Mouse (Mus musculus) adrenal gland, adult 8-10 months (tissue): ENCODE results near the gene Mecom. TPM values are rescaled to one million over a fixed set of nuclear protein-coding genes. Genes with fewer than 3 reads are reported as not detected.

Experiments used
- DNase-seq: peaks from one replicate; pipeline ENCODE4 v3.0.0; 2022
- total RNA-seq, 4 experiments: library from RNA; stranded (reverse); gene quantifications; 2 replicates each; pipeline ENCODE4 v1.2.4; 2022

The Mecom gene
- total RNA-seq, 4 experiments from 2014 or later: 5.9 to 8.9 (median 6.3) TPM

DNA sequence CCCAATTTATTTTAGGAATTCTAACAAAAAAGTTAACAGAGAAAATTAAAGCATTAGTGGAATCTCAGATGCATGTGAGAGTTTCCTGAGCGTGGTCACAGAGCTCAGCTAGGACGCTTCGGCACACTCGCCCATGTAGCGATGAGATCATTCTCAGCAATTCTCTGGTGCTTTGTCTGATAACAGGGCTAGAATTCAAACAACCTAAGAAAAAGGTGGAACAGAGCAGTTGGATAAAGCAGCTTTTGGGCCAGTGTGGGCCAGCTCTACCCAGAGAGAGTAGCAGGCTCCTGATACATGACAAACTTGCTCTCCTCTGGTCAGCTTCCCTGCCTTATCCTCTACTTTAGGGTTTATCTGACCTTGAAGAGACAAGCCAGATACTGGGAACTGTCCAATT lies 402.8 kb downstream of the Mecom start:
- no peak for DNase-seq

DNA sequence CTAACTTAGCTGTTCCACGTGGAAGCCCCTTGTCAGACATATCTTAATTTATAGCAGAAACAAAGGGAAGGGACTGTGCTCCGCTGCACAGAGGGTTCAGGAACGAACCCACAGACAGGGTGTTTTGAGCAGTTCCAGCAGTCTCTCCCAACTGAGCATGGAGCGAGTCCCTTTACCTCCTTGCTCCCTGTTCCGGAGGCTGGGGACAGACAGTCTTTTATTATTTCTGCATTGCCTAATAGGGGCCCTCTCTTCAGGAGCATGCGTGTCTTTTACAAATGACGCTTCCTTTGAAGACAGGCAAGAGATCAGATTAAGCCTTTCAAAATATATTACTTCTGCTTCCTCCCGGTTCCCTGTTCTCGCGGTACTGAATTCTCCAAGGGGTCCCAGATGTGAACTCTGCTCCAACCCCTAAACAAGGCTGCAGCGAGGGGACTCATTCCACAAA lies 403.8 kb downstream of the Mecom start:
- DNase-seq: no peak

DNA sequence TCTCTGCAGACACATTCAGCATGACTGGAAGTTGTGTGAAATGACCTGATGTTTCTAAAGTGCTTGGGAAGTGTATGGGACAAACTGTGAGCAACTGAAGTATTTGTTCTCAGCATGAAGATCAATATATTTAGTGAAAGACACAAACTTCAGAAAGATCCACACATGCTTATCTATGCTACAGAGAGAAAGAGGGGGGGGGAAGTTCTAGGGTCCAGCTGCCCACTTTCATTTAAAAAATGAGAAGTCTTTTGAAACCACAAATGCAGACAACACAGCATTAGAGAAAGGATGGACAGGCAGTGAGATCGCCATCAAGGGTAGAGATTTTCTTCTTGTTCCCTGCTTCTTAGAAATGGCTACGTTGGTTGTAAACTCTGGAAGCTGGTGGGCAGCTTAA lies 404.4 kb downstream of the Mecom start:
- DNase-seq: no peak

DNA sequence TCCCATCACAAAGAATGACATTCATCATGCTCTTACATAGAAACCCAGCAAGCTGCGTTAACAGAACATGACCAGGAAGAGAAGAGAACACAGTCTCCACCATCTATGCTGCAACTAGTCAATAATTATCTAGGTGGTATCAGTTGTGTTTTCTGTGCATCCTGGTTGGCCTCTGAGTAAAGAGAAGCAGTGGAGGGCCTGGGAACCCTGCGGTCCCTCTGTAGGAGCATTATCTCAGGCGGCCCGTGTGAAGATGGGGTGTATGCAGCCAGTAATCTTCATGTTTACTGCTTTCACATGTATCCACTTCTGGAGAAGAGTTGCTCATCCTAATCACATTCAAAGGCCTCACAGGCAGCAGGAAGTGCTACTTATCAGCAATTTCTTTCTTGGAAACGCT lies 407.5 kb downstream of the Mecom start:
- DNase-seq: no peak

DNA sequence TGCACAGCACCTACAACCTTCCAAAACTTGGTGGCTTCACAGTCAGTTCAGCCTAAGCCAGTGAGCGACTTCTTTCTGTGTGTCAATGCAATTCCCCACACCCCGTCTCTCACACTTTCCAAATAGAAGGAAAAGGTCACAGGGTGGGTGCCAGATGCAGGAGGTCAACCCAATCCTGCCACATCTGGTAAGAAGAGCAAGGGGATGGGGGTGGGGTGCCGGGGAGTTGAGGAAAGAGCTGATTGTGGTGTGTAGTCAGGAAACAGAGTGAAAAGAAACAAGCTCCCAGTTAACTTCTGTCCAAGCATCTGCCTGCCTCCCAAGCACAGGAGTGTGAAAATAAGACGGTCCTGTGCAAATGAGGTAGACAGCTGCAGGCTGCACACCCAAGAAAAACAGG lies 408.1 kb downstream of the Mecom start:
- DNase-seq: no peak

DNA sequence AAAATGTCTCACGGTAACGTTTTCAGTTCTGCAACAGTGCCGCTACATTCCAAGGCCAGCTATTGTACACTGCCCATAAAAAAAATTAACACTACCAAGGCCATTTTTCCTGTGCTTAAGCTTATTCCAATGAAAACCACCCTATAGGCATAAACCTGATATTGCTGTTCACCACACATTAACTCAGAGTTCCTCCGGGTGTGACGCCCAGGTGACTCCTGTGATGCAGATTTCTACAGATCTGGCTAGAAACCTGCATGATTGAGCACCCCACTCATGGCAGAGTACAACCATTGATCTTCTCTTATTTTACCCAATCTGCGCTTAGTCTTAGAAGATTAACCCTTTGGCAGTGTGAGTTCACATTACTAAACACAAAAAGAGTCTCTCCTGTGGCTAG lies 409.2 kb downstream of the Mecom start:
- DNase-seq: no peak

- no peak for DNase-seq
These were observed 412.0 kb downstream of the Mecom start for GRCm38 (mm10) chr3:30135857-30136256.

DNA sequence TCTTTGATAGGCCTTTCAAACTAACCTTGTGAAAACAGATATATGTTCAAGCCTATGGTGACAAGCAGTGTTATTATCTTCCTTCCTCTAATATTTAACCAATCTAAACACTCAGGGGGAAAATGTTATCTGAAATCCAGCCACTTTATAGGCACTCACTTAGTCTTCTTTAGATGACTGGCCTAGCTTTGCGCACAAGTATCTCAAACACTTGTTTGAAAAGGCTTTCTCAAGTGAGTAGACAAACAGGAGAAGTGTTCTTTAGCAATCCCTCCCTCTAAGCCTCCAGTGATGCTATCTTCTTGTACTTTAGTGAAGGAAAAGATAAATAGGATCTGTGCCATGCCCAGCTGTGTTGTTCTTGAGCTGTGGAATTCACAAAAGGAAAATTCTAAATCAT lies 412.7 kb downstream of the Mecom start:
- no peak for DNase-seq

GRCm38 (mm10) chr3:30132981-30133380 lies 414.8 kb downstream of the Mecom start:
- no peak for DNase-seq

- no peak for DNase-seq
These were observed 415.4 kb downstream of the Mecom start for GRCm38 (mm10) chr3:30132370-30132769.

GRCm38 (mm10) chr3:30130495-30130894 lies 417.3 kb downstream of the Mecom start:
- DNase-seq: no peak

- no peak for DNase-seq
These were observed 425.2 kb downstream of the Mecom start for GRCm38 (mm10) chr3:30122618-30123017.

DNA sequence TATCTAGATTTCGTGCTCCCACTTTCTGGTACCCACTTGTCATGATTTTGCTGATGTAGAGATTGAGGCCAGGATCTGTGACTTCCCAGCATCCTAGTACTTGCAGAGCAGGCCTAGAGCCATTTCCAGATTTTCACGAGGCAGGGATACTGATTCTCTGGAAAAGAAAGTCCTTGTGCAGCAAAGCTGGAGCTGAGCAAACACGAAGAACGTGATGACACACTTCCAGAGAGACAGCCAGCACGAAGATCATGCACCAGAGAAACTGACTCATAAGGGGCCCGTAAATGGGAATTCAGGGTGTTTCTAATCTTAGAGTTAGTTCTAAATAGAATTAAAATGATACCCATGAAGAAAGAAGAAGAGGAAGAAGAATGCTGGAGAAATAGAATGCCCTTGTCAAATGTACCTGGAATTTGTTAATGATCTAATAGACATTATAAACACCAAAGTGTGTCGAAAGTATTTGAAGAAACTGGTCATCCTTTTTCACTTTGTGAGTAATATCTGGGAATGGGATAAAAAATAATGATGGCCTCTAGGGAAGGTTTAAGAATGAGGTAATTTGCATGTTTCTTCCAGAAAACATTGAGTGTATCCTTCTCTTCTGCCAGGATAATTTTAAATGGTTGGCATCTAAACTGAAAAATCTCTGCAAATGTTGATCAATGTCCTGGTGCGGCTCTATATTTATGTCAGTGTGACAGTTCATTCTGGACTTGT lies 426.9 kb downstream of the Mecom start:
- DNase-seq: no peak

DNA sequence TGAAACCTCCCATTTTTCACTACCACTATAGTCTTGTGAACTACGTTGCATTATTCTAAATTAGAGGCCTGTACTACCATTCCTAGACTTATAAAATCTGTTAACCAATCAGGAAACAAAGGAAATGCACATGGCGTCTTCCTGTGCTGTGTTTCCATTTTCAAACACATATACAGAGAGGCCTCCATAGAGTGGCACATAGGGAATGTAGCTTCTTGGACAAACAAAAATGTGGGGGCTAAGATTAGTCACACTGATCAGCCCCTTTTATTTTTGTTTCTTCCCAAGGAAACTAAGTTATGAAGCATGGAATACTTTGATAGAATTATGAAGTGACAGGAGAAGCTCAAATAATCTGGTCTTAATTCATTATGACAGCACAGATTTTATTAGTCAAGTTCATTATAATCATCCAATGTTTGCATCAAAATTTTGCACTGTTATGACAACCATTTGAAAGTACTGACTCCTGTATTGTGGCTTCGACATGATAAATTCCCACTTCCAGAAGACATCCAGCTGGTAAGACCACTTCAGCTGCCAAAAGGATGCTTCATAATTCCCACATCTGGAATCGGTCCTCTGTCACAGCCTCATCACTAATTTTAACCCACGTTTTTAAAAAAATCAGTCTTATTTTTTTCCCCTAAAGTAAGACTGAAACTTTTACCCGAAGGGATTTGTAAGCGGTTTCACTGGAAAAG lies 429.1 kb downstream of the Mecom start:
- DNase-seq: no peak

DNA sequence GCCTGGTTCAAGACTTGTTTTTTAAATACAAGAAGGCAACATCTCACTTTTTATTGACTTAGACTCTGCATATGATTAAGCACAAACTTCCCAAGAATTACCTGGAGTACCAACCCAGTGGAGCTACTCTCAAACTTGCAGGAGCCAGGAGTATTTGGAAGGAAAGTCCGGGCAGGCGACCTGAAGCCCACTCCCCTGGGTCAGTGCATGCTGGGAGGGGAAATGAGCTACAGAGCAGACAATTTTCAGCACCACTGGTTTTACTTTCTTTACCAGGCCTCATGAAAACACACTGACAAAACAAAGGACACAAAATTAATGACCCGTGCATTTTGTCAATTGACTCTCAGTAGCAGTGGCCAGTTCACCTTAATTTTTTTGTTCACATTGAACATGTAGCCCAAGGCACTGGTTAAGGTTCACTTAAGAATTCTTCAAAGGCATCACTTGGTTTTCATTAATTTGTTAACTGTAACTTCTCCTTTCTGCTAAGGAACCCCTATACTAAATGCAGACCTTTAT lies 434.5 kb downstream of the Mecom start:
- DNase-seq: no peak

GRCm38 (mm10) chr3:30107945-30108670 lies 439.7 kb downstream of the Mecom start:
- DNase-seq: no peak

DNA sequence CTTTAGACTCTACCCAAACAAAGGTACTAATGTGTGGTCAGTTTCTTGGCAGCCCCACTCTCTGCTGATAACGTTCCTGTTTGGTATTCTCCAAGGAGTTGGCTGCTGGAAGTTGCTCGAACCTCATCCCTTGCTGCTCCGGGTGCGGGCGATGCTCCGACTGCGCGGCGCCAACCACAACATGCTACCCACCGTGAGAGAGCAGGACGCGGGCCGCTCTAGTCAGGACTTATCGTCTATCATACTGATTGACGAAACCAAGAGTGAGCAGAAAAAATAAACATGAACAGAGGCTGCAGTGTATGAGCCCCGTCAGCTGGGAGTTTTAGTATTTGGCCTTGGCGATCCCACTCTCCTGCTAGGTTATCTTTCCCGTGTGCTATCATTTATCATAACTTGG lies 441.3 kb downstream of the Mecom start:
- DNase-seq: no peak

- no peak for DNase-seq
These were observed 441.9 kb downstream of the Mecom start for GRCm38 (mm10) chr3:30105859-30106258.

DNA sequence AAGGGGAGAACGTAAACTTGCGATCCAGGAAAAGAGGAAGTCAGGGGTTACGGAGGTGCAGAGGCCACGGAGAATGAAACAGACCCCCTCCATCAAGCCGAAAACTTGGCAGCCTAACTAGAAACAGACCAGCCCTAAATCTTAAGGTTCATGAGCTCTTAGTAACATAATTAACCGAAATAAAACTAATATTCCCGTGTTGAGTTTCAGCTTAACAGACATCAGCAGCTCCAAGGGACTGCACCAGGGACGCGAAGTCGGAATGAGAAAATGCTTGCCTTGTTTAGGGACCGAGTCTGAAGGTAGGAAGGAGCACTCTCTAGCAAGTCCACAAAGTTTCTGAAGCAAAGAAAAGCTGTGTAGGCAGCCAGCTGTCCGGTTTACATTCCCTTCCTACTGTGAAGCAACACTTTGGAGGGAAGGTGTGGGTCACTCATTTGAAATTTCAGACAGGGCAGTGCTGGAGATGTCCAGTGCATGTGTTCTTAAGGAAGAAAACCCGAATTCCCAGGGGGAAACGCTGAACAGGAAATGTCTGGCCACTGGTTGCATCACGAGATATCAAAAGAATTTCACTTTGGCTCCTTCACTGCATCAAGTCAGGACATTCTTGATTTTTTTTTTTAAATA lies 442.5 kb downstream of the Mecom start:
- no peak for DNase-seq

DNA sequence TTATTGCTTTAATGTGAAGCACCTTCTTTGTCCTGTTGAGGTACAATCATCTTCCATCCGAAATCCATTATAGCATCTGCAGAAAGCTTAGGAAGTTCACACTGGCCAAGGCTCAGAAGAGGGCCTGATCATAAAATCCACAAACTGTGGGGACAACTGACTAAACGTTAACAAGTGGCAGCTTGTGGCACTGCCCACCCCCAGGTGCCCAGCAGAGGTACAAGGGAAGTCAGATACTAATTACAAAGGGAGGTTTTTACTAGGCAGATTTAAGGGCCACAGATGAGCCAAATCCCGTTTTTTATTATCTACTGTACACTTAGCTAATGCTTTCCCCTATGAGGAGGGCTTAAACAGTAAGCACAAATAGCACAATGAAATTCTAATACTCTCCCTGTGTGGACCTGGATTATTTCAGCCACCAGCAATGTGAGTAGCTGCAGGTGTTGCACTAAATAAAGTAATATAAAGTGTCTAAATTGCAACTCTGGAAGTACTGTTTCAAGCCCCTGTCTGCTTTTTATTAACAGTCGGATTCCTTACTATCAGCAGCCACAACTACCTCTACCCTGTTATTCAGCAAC lies 443.2 kb downstream of the Mecom start:
- DNase-seq: no peak

GRCm38 (mm10) chr3:30101146-30101545 lies 446.7 kb downstream of the Mecom start:
- DNase-seq: no peak

DNA sequence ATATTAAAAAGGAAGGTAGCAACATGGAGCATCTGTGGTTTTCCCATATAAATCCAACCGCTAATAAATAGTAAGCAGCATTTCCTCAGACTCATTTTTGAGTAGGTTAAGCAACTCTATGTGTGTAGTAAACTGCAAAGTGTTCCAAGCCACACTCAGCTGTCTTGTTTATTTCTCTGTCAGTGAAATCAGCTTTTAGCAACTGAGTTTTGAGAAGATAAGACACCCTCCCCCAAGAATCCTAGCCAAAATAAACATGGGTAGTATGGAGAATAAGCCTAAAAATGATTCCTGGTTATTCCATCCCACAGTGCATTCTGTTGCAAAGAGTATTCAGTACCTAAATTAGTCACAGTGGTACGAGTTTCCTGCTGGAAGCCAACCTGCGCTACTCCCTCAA lies 450.1 kb downstream of the Mecom start:
- no peak for DNase-seq
